7 mouse cellular contexts compared by ENCODE assay signal in the genomic region with DNA sequence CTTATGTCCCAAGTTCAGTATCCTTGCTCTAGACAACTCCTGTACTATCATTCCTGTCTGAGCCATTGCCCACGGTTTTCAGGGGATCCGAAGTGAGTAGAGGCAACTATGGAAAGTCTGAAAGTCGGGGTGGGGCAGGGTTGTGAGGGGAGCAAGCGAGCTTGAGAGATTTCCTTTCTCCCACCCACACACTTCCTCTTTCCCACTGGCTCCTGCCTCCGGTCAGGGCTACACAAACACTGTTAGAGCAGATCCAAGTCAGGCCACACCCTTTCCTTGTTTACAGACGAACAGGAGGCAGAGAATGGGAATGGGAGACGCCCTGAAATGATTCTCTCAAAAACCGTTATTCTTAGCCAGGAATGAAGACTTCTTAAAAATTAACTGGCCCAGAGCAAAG. TPM values are rescaled to one million over a fixed set of nuclear protein-coding genes. Genes with fewer than 3 reads are reported as not detected.
DNase-seq lines count a peak whose midpoint lies in the region; ATAC-seq and TF ChIP-seq lines count a peak whose summit lies in the region.

No protein-coding gene starts in this region.

- DNase-seq in MEL-GATA-1-ER (ENCODE audit: extremely low read depth, low read depth): peak; percentile 72
- DNase-seq in brain, embryonic 14.5 days (ENCODE audit: low read depth): peak; percentile 15
- DNase-seq in liver, postnatal 0 days: no peak
- DNase-seq in natural killer cell, adult 2 months (ENCODE audit: low spot score in 2 of 2): no peak
- no peak for DNase-seq in frontal cortex, postnatal 10 days (ENCODE audit: low spot score in 2 of 2)

- no peaks in the 10 kb centered on the region for H3K36me3 ChIP-seq in heart, embryonic 16.5 days (ENCODE audit: control insufficient read depth, insufficient read depth)
- no peaks in the 10 kb centered on the region for H3K36me3 ChIP-seq in liver, postnatal 0 days (replicated peaks; ENCODE audit: insufficient read depth, low read length)

- H3K27ac ChIP-seq in heart, embryonic 16.5 days (ENCODE audit: low read length): peak overlapping the region; percentile 87
- H3K27ac ChIP-seq in liver, postnatal 0 days (ENCODE audit: low read depth): no peak overlapping the region

- H3K4me1 ChIP-seq in heart, embryonic 16.5 days (ENCODE audit: control insufficient read depth, insufficient read depth, low read length): peaks cover 35% of the 10 kb centered on the region
- no peaks in the 10 kb centered on the region for H3K4me1 ChIP-seq in liver, postnatal 0 days (ENCODE audit: insufficient read depth)

- WGBS in heart, embryonic 16.5 days: 41% methylated on average over 8 of the region's 8 CpGs
- 14% methylated on average over 8 of the region's 8 CpGs for WGBS in liver, postnatal 0 days (ENCODE audit: insufficient replicate concordance)

- TF ChIP-seq POLR2A in brain, embryonic 14.5 days (IDR thresholded peaks at IDR 0.05; ENCODE audit: borderline replicate concordance, extremely low read depth, insufficient read depth, insufficient read length, poor library complexity, severe bottlenecking): no peak

- ATAC-seq in heart, embryonic 16.5 days (replicated peaks; ENCODE audit: extremely low read depth, insufficient read depth, low FRiP score): peak; percentile 87
- ATAC-seq in liver, postnatal 0 days: peak; percentile 29; the same call in 1 of the 2 replicates
- no peak for ATAC-seq in cerebellum, adult (ENCODE audit: insufficient number of reproducible peaks, low FRiP score, low TSS enrichment)

- no peaks in the 10 kb centered on the region for H3K9me3 ChIP-seq in heart, embryonic 16.5 days (replicated peaks; ENCODE audit: control insufficient read depth, low read length)
- no peaks in the 10 kb centered on the region for H3K9me3 ChIP-seq in liver, postnatal 0 days (ENCODE audit: low read length)

- TF ChIP-seq EP300 in liver, postnatal 0 days (IDR thresholded peaks at IDR 0.05; ENCODE audit: low read depth): no peak

- H3K27me3 ChIP-seq in heart, embryonic 16.5 days (ENCODE audit: control insufficient read depth, insufficient read depth, low read length): no peaks in the 10 kb centered on the region
- no peaks in the 10 kb centered on the region for H3K27me3 ChIP-seq in liver, postnatal 0 days (ENCODE audit: insufficient read depth, low read length)

- no peak overlapping the region for H3K4me3 ChIP-seq in heart, embryonic 16.5 days (ENCODE audit: low read length)
- H3K4me3 ChIP-seq in liver, postnatal 0 days (ENCODE audit: low read depth, low read length): no peak overlapping the region

- H3K4me2 ChIP-seq in heart, embryonic 16.5 days (ENCODE audit: low read depth, low read length): peak overlapping the region; percentile 15; the same call in 1 of the 2 replicates
- H3K4me2 ChIP-seq in liver, postnatal 0 days (ENCODE audit: low read depth, low read length): no peak overlapping the region

- no peak overlapping the region for H3K9ac ChIP-seq in heart, embryonic 16.5 days (ENCODE audit: low read length)
- H3K9ac ChIP-seq in liver, postnatal 0 days (replicated peaks): no peak overlapping the region

- no peak for TF ChIP-seq CTCF in brain, embryonic 14.5 days (IDR thresholded peaks at IDR 0.05; ENCODE audit: borderline replicate concordance, extremely low read depth, insufficient read depth, insufficient read length)
- TF ChIP-seq CTCF in liver, postnatal 0 days (IDR thresholded peaks at IDR 0.05; ENCODE audit: low read depth): no peak

RNA-seq across cellular contexts. Expression of a gene that starts 23.2 kb away (rescaled TPM):
- polyA plus RNA-seq in brain, embryonic 14.5 days (2012; rRNA removed): 91.0 and 174 TPM in 2 replicates
- 164 and 178 TPM in 2 replicates for polyA plus RNA-seq in heart, embryonic 16.5 days (2015; fragmentation: Nextera tagmentation; extraction: Ambion mirVana)
- polyA plus RNA-seq in liver, postnatal 0 days (2015; fragmentation: Nextera tagmentation; extraction: Ambion mirVana): 18.9 and 19.2 TPM in 2 replicates

Comparison
In these comparisons a context has a peak if more than half of its experiments do, and no peak if none do; other contexts are left out.
1. DNase-seq: peak in MEL-GATA-1-ER (single experiment) and brain, embryonic 14.5 days (single experiment); none in liver, postnatal 0 days (single experiment), natural killer cell, adult 2 months (0 of 2) and frontal cortex, postnatal 10 days (0 of 2).